Mouse (Mus musculus) Patski (cell line): ENCODE data around the gene Rsbn1l. TPM values are rescaled to one million over a fixed set of nuclear protein-coding genes. Genes with fewer than 3 reads are reported as not detected.

Source experiments
- ATAC-seq: fragments of 100-300 bp; one replicate; pipeline ENCODE4 v1.8.0; 2021
- CTCF ChIA-PET: fragments of 350-600 bp; sonication (Branson Sonifier 250); formaldehyde crosslinking; loops from one replicate; lab custom pipeline; 2022; ENCODE audit warnings: inconsistent platforms; lab: Charles Lee
- POLR2A ChIA-PET: fragments of 350-600 bp; sonication (Branson Sonifier 250); formaldehyde crosslinking; loops from one replicate; lab custom pipeline; 2022; ENCODE audit warnings: antibody characterized with exemption, inconsistent platforms; lab: Charles Lee
- DNase-seq: peaks from one replicate; pipeline ENCODE4 v3.0.0-alpha.2; 2011; ENCODE audit warnings: low read depth, low spot score
- H3K27me3 ChIP-seq: fragments of 371-371 bp; one replicate; pipeline ENCODE4 v1.5.1; 2021
- CTCF ChIP-seq: fragments of 100-300 bp; IDR thresholded peaks from one replicate; pipeline ENCODE4 v1.5.1; 2021
- in situ Hi-C: fragments of 300-500 bp; cut with MboI; formaldehyde crosslinking; loops from 3 replicates; pipeline ENCODE4 v1.11.1; 2018; ENCODE audit warnings: low pct_unique_long_range_greater_than_20kb, mixed read lengths
- polyA plus RNA-seq: library from polyadenylated mRNA; unstranded; gene quantifications from one replicate; pipeline ENCODE4 v1.2.3, GENCODE M21; 2021

The Rsbn1l gene
- polyA plus RNA-seq, 1 experiment from 2014 or later, result 12.8 TPM

GRCm38 (mm10) chr5:20913372-20914275 lies 42.6 kb downstream of the Rsbn1l start:
- DNase-seq, result peak; percentile 30
- in situ Hi-C loops, result loop anchor here (5.0 to 25.0 kb wide), 4 partner anchors 51 to 499 kb away; partner anchors contain the start of genes Ccdc146 and Fam185a
- POLR2A ChIA-PET, result interaction anchor here (1.5 kb wide), 1 partner anchor 38 kb away, joined by 6 read pairs; no protein-coding TSS in a partner anchor
- no peaks in the 10 kb centered on the region for H3K27me3 ChIP-seq
- peak; percentile 82 for TF ChIP-seq CTCF
- ATAC-seq, result peak; percentile 62
- CTCF ChIA-PET, result interaction anchor here (0.6 to 4.0 kb wide), 17 partner anchors 9 to 96 kb away, joined by 3 to 35 read pairs (median 5); no protein-coding TSS in a partner anchor

DNA sequence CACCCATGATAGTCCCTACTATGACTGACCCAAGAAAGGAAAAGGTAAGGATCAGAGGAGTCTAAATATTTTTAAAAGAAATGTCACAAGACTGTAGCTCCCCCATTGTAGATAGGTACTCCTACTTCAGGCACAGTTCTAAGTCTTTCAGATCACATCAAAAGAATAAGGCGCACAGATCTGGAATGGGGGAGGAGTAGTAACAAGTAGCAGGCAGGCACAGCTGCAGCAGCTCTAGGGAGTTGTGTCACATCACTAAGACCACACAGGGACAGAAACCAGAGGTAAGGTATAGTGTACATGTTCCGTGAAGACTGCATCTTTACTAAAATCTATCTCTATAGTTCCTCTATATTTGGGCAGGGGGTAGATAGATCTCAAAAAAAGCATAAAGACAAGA lies 44.5 kb downstream of the Rsbn1l start:
- DNase-seq (no peak), ATAC-seq (no peak)
- no peak for TF ChIP-seq CTCF
- ChIA-PET POLR2A (no interaction called here), CTCF (interaction anchor here (1.4 to 4.0 kb wide), 3 partner anchors 8 to 57 kb away, joined by 3 to 35 read pairs (median 12); no protein-coding TSS in a partner anchor)
- no peaks in the 10 kb centered on the region for H3K27me3 ChIP-seq
- in situ Hi-C loops, result loop anchor here (5.0 to 25.0 kb wide), 4 partner anchors 53 to 501 kb away; partner anchors contain the start of genes Ccdc146 and Fam185a

- ChIA-PET CTCF (no interaction called here), POLR2A (no interaction called here)
- no peak for TF ChIP-seq CTCF
- in situ Hi-C loops, result loop anchor here (25.0 kb wide), 1 partner anchor 506 kb away; the partner anchor contains the start of genes Ccdc146 and Fam185a
- no peaks in the 10 kb centered on the region for H3K27me3 ChIP-seq
- no peak for ATAC-seq
- no peak for DNase-seq
Measured at GRCm38 (mm10) chr5:20906191-20906590, 50.0 kb downstream of the Rsbn1l start.

DNA sequence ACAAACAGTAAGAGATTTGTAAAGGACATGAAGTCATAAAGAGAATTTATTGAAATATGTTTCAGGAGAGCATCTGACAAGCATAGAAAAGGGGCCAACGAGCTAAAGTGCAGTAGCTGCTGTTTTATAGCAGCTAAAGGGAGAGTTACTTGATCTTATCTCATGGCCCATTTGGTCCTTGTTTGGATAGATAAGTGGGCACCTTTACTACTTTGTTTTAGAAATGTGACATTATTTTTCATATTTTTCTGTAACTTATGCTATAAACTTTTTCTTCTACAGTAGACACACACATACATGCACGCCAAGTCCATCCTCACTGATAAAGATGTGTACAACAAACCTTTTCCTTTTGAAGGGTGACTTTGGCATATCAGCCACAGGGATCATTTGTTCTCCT lies 50.8 kb downstream of the Rsbn1l start:
- ATAC-seq (no peak), DNase-seq (no peak)
- in situ Hi-C loops, result loop anchor here (25.0 kb wide), 1 partner anchor 507 kb away; the partner anchor contains the start of genes Ccdc146 and Fam185a
- no peak for TF ChIP-seq CTCF
- H3K27me3 ChIP-seq, result no peaks in the 10 kb centered on the region
- ChIA-PET POLR2A (no interaction called here), CTCF (no interaction called here)

DNA sequence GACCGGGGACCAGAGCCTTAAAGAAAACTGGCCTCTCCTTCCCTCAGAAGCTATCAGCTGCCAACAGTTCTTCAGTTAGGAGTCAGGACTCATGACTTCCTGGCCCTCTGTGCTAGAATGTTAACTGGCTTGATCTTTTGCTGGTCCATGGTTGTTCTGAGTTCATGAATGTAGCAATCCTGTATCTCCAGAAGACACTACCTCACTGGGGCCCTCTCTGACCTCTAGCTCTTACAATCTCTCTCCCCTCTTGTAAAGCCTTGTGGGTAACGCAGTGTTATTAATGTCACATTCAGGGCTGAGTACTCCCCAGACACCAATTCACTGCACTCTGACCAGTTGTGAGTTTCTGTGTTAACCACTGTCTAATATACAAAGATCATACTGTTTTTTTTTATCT lies 51.6 kb downstream of the Rsbn1l start:
- ATAC-seq (no peak), DNase-seq (no peak)
- no peaks in the 10 kb centered on the region for H3K27me3 ChIP-seq
- TF ChIP-seq CTCF, result no peak
- in situ Hi-C loops, result loop anchor here (25.0 kb wide), 1 partner anchor 508 kb away; the partner anchor contains the start of genes Ccdc146 and Fam185a
- CTCF ChIA-PET, result interaction anchor here (2.7 kb wide), 1 partner anchor 16 kb away, joined by 6 read pairs; no protein-coding TSS in a partner anchor
- POLR2A ChIA-PET, result no interaction called here

DNA sequence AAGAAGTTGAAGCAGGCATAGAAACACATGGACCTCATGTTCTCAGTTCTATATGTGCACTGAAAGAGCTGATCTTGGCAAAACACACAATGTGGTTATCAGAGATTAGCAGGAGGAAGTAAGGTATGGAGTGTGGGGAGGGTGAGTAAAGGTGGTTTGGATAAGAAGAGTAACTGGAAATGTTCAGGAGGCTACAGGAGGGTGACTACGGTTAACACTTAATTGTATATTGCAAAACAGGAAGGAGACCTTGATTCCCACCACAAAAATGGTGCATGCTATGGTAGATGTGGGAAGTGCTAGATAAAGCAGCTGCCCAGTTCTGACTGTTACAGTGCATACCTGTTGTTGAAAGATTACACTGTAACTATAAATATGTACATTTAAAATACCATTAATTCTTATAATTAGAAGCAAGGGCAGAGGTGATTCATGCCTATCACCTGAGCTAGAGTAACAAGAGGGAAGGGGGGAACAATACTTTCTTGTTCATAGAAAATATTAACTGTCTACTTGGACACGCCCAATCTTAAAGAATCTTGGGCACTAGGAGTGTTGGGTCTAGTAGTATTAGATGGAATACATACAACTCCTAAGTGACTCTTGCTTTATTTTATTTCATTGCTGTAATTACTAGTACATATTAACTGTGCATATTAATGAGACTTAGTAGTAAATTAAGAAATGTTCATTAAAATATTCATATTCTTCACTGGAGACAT lies 58.6 kb downstream of the Rsbn1l start:
- TF ChIP-seq CTCF, result no peak
- DNase-seq (no peak), ATAC-seq (no peak)
- H3K27me3 ChIP-seq, result no peaks in the 10 kb centered on the region
- POLR2A ChIA-PET, result no interaction called here
- in situ Hi-C loops, result no loop called here
- CTCF ChIA-PET, result interaction anchor here (1.9 kb wide), 1 partner anchor 15 kb away, joined by 5 read pairs; no protein-coding TSS in a partner anchor

DNA sequence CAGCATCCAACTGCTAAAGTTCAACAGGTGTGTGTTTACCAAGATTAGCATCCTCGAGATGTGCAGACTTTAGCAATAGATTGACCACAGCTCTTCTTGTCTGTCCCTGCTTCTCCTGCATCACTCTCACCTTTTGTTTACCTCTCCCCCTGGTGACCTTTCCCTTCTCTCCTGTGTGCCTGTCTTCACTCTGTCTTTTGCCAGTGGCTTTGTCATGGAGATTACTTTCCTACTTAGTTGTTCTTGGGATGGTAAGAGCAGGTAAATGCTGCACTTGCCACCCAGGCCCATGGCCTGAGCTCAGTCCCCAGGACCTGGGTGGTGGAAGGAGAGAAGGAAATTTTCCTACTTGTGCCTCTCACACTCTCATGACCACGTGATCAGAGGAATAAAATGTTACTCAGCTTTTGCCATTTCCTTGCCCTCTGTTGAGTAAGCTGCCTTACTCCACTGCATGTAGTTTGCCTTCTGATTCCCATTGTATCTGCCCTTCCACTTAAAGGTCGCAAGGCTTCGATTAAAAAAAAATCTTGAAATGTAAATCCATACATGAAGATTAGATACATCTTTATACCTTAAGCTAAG lies 72.1 kb downstream of the Rsbn1l start:
- no peak for ATAC-seq
- no peak for TF ChIP-seq CTCF
- ChIA-PET CTCF (interaction anchor here (0.9 to 1.6 kb wide), 4 partner anchors 12 to 46 kb away, joined by 3 to 4 read pairs (median 3); no protein-coding TSS in a partner anchor), POLR2A (no interaction called here)
- H3K27me3 ChIP-seq, result no peaks in the 10 kb centered on the region
- in situ Hi-C loops, result loop anchor here (10.0 kb wide), 1 partner anchor 179 kb away; no protein-coding TSS in a partner anchor
- no peak for DNase-seq

- no peaks in the 10 kb centered on the region for H3K27me3 ChIP-seq
- CTCF ChIA-PET, result interaction anchor here (1.0 kb wide), 1 partner anchor 10 kb away, joined by 4 read pairs; no protein-coding TSS in a partner anchor
- DNase-seq, result peak; percentile 91
- POLR2A ChIA-PET, result interaction anchor here (1.5 kb wide), 1 partner anchor 69 kb away, joined by 6 read pairs; no protein-coding TSS in a partner anchor
- peak; percentile 94 for ATAC-seq
- no peak for TF ChIP-seq CTCF
- in situ Hi-C loops, result loop anchor here (10.0 kb wide), 1 partner anchor 177 kb away; no protein-coding TSS in a partner anchor
Measured at GRCm38 (mm10) chr5:20881915-20882800, 74.0 kb downstream of the Rsbn1l start, which contains the start of the genes Phtf2 and Tmem60. TSS of gene Phtf2 (minus strand) at chr5:20882124. TSS of gene Tmem60 (plus strand) at chr5:20882191.
